Mouse (Mus musculus) olfactory bulb, adult 2 months (tissue): ENCODE data around the gene Pgd.

Experiments used
- CTCF ChIP-seq: fragments of 200-500 bp; IDR thresholded peaks from 2 replicates; pipeline ENCODE4 v1.5.1; 2012; ENCODE audit warnings: low read depth, mild to moderate bottlenecking, low read length, moderate library complexity; ENCODE audit not compliant: insufficient read depth
- POLR2A ChIP-seq: fragments of 200-500 bp; IDR thresholded peaks from 2 replicates; pipeline ENCODE4 v1.6.1; 2012; ENCODE audit warnings: mild to moderate bottlenecking, low read depth, low read length, moderate library complexity; ENCODE audit not compliant: insufficient read depth

DNA sequence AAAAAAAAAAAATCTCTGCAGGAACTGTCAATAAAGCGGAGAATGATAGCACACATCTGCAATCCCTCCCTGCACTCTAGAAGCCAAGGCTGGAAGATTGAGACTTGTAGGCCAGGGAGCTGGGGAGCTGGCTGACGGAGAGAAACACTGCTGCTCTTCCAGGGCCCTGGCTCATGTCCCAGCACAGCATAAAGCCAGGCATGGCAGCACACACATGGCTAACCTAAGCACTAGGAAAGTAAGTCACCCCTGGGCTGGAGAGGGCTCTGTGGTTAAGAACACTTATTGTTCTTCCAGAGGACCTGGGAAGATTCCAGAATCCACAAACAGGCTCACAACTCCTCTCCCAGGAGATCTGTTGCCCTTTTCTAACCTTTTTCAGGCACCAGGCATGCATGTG is 6.1 kb upstream of the Pgd start:
- TF ChIP-seq CTCF (no peak), POLR2A (no peak)
